Mouse (Mus musculus) heart, adult 9 months (tissue): ENCODE results near the gene Kmt2b.

Experiments used
- DNase-seq, 2 experiments: peaks; one replicate each; pipeline ENCODE4 v3.0.0; 2022; ENCODE audit warnings: low spot score in 2 of 2

Kmt2b gene

DNA sequence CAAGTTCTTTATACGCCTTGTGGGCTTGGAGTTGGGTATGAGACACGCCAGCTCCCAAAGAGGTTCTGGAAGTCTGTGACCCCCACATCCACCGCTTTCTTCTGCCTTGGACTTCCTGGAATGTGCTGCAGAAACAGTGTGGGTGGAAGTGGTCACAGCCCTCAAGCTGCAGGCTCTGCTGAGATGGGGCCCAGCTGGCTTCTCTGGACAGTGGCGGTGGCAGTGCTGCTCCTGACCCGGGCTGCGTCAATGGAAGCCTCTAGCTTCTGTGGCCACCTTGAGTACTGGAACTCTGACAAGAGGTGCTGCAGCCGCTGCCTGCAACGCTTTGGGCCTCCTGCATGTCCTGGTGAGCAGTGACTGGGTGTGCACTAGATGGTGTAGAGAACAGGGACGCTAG lies 22.5 kb downstream of the Kmt2b start:
- no peak for DNase-seq

DNA sequence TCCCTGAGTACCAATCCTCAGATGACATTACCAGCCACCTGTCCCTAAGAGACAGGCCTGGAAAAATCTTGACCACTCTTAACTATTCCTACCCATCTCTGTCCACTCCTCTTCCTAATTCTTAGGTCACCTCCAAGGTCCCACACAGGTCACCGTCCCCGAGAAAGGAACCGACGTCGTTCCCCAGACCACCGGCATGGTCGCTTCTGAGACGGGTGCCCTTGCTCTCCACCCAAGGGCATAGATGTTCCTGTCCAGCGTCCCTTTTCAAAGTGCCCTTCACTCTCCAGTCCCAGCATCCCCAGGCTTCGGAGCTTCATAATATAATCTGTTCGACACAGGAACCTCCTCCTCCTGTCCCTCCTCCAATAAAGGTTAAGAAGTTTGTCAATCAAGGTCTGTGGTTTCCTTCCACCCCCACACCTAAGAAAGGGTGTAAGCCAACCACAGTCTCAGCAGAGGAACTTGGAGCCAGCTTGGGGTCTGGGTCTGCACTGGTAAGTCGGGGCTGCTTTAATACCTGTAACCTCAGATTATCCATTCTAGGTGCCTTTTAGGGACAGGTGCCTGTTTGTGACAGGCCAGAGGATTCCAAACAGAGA lies 23.5 kb downstream of the Kmt2b start, which contains the start of gene Igflr1:
Gene Igflr1 (plus strand): TSS at position 458 of the 602 bp plus-strand sequence.
- DNase-seq = no peak

DNA sequence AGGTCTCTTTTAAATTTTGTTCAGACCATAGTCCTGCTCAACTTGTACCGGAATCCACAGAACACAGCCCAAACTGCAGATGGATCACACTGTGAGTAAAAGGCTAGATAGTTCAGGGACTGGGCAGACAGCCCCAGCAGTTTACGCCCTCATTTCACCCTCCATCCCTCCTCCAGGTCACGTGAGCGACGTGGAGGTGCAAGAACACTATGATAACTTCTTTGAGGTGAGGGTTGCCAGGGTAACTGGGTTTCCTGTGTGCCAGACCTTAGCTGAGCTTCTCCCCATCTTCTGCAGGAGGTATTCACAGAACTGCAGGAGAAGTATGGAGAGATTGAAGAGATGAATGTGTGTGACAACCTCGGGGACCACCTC lies 24.6 kb downstream of the Kmt2b start:
- no peak for DNase-seq

DNA sequence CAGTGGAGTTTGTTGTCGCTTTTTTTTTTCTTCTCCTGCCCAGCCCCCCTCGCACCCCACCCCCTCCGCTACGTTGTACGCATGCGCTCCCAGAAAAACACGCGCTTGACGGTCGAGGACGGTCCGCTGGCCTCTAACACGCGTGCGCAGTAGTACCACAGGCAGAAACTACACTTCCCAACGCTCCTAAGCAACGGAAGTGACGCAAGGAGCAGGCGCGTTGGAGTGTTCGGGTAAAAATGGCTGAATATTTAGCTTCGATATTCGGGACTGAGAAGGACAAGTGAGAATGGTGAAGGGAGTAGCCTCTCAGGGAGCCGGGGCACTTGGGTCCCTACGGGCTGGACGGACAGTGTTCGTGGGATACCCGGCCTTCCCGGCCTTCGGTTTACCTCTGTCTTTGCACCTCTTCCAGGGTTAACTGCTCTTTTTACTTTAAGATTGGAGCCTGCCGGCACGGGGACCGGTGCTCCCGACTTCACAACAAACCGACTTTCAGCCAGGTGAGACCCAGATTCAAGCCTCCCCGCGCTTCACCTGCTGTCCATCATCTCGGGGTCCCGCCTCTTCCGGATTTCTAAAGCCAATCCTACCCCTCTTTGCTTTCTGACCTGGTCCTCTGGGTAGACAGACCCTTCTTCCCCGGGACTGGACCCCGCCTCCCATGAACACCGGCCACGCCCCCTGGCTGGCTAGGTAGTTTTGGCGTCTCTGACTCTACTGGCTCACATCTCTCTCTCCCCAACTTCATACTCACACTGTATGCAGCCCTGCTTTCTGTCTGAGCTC lies 25.2 kb downstream of the Kmt2b start, which contains the start of the genes U2af1l4, Gm49396 and Psenen:
Gene U2af1l4 (plus strand): TSS at position 185 of the 789 bp plus-strand sequence.
Gene Gm49396 (plus strand): TSS at position 228 of the 789 bp plus-strand sequence.
Gene Psenen (minus strand): TSS at position 511 of the 789 bp plus-strand sequence.
- DNase-seq = peak; percentile 97 to 98

DNA sequence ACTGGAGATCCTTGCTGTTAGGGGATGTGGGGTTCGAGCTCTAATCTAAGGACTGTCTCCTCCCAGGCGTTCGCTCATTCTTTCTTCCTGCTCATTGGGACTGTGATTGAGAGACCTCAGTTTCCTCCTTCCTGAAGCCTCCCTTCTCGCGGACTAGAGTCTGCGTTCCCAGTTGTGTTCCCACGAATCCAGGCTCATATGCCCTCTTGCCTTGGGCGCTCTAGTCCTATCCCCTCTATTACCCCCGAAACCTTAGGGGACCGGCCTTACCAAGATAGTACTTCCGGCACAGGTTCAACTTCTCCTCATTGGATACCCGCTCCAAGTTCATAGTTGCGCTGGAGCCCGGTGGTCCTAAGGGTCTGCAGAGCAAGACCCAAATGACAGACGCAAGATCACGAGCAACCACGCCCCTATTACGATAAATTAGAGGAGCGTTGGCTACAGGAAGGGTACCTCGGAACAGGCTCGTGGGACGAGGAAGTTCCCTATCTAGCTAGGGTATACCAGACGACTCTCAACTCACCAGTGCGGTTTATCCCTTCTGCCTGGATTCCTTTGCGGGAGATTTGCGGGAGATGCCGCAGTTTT lies 25.9 kb downstream of the Kmt2b start:
- no peak for DNase-seq

DNA sequence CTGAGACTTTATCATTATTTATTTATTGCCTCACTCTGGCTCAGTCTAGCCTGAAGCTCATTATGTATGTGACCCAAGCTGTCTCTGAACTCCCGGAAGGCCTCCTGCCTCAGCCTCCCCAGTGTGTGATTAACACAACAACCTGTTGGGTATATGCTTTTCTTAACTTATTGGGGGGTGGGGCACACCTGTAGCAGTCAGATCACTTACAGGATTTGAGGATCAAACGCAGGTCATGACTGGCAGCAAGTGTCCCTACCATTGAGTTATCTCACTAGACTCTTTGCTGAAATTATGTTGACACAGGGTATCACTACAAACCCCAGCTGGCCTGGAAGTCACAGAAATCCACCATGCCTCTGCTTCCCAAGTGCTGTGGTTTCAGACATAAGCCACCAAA lies 28.2 kb downstream of the Kmt2b start:
- DNase-seq = no peak

DNA sequence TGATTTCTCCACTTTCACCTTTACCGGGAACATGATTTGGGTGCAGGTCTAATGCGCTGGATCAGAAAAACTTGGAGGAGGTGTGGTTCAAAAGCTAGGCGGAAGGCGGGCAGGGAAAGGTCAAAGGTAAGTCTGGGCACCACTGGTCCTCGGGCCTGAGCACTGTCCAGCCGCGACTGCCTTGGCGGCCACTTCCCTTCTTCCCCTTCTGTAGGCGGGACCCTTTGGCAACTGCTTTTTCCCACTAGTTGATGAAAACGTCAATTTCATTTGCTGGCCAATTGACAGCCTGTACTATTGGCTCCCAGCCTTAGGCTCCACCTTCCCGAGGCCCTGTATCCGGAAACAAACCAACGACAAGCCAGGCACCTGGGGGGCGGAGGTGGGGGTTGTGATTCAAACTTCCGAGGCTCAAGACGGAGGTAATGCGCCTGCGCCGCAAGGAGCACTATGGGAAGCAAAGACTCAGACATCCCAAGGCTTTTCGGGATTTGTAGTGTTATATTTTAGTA lies 29.0 kb downstream of the Kmt2b start, which contains the start of gene Lin37:
Gene Lin37 (minus strand): TSS at position 396 of the 512 bp plus-strand sequence.
- peak; percentile 99 for DNase-seq

GRCm38 (mm10) chr7:30558656-30559442 lies 29.7 kb downstream of the Kmt2b start:
- DNase-seq = no peak

DNA sequence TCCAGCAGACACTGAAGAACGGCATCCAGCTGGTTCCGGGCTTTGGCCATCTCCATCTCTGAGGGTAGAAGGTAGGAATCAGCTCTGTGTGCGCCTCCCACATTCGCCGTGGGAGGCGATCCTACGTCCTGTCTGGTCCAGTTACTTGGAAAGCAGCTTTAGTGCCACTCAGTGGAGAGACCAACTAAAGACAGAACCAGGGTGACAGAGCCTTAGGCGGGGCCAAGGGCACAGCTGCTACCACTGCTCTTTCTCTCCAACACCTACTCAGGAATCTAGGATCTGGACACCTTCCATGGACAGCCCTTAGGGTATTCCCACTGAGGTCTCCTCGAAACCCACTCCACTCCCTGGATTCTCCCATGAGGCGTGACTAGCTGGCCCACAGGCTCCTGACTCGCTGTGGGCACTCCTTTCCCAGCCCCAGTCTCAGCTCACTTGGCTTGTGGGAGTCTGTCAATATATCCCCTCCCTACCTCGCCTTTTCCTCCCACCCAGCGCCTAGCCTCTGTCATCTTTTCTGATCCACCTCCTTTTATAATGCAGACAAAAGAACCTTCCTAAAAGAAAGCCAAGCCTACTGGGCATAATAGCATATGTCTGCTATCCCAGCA lies 30.5 kb downstream of the Kmt2b start:
- DNase-seq = no peak

- no peak for DNase-seq
Observed at GRCm38 (mm10) chr7:30556894-30557536, 31.5 kb downstream of the Kmt2b start.

- no peak for DNase-seq
Observed at GRCm38 (mm10) chr7:30553810-30554584, 34.5 kb downstream of the Kmt2b start.

- DNase-seq = peak; percentile 61 to 77
Observed at GRCm38 (mm10) chr7:30553021-30553589, 35.4 kb downstream of the Kmt2b start.

GRCm38 (mm10) chr7:30552102-30553020 lies 36.2 kb downstream of the Kmt2b start, which contains the start of the genes Hspb6 and Proser3:
Gene Hspb6, plus strand, starts transcription at chr7:30552178.
Gene Proser3, minus strand, starts transcription at chr7:30552299.
- peak; percentile 98 to 99 for DNase-seq

DNA sequence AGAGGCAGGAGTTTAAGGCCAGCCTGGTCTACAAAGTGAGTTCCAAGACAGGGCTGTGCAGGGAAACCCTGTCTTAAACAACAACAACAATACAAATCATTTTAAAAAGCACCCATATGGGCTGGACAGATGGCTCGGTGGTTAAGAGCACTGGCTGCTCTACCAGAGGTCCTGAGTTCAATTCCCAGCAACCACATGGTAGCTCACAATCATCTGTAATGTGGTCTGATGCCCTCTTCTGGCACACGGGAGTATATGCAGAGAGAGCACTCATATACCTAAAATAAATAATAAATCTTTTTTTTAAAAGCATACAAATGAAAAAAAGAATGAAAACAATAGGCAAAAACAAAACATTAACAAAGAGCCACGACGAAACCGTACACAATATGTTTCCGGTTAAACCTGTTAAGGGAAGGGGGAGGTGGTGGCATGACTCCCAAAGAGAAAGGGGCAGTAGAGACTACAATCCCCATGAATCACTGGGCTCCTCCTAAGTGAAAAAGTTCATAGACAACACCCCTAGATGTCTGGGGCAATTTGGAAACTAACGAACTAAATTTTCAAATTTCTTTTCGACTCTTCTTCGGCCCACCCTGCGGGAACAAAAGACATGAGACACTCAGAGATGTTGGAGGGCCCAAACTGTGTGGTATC lies 37.0 kb downstream of the Kmt2b start:
- DNase-seq = no peak

DNA sequence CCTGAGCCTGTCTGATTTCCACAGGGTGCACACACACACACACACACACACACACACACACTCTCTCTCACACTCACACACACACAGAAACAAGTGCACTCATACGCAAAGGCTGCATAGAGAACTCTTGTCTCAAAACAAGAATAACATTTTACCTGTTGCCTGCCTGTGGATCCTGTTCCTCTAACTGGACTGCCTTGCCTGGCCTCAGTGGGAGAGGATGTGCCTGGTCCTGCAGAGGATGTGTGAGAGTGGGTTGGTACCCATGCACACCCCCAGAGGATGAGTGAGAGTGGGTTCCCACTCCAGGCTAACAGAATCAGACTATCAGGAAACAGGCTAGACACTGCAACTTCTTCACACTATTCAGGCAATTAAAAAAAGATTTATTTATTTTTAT lies 37.9 kb downstream of the Kmt2b start:
- DNase-seq = no peak

- DNase-seq = no peak
Observed at GRCm38 (mm10) chr7:30549880-30550279, 38.6 kb downstream of the Kmt2b start.

DNA sequence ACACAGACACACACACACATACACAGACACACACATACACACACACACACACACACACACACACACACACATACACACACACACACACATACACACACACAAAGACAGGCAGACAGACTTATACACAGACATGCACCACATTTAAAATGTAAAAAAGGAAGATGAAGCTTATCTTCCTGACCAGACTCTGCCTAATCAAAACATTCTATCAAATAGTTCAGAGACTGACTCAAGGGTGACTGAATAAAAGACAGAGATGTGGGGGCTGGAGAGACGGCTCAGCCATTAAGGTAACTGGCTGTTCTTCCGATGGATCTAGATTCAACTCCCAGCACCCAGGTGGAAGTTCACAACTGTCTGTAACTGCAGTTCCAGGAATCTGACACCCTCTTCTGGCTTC lies 44.2 kb downstream of the Kmt2b start:
- DNase-seq = no peak

GRCm38 (mm10) chr7:30540572-30540971 lies 48.0 kb downstream of the Kmt2b start:
- no peak for DNase-seq
